ENCODE assay signal across 8 mouse cellular contexts in the genomic region with DNA sequence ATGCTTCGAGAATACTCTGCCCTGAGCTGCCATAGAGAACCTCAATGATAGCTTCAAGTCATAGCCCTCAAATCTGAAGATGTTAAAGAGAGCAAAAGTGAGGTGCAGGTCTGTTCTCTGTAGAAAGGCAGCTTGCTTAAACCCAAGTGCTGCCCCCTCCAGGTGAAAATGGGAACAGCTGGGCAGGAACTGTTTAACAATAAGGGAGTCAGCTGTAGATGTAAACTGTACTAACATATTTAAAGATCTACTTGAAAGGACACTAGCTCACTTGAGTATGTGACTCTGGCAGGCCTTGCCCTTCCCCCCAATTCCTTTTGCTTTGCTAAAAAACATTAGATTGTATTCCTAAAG.
DNase-seq lines count a peak whose midpoint lies in the region; ATAC-seq and TF ChIP-seq lines count a peak whose summit lies in the region.
"Had no signal": no experiment of that assay in that cellular context is flagged by ENCODE, and none has a peak within 500 bp of the region (broad histone marks: within the 10 kb centered on the region; RNA-seq: fewer than 3 reads in every experiment).

No protein-coding gene starts in this region.

- no peaks in the 10 kb centered on the region for H3K27me3 ChIP-seq in MEL (ENCODE audit: control insufficient read depth in 1 of 2, insufficient read depth in 2 of 2, low read length in 2 of 2)
- no peaks in the 10 kb centered on the region for H3K27me3 ChIP-seq in embryonic facial prominence, embryonic 11.5 days (ENCODE audit: control insufficient read depth, insufficient read depth, low read length)

- no peaks in the 10 kb centered on the region for H3K36me3 ChIP-seq in MEL (ENCODE audit: control insufficient read depth in 1 of 2, insufficient read depth in 2 of 2, low read length in 2 of 2)
- H3K36me3 ChIP-seq in embryonic facial prominence, embryonic 11.5 days (replicated peaks; ENCODE audit: control insufficient read depth, insufficient read depth, low read depth, low read length): no peaks in the 10 kb centered on the region

- no peak for TF ChIP-seq POLR2A in MEL (IDR thresholded peaks at IDR 0.05; ENCODE audit: control insufficient read depth in 1 of 2, insufficient read depth in 1 of 2, low read depth in 1 of 2, low read length in 2 of 2, poor library complexity in 1 of 2)

- no peak overlapping the region for H3K27ac ChIP-seq in layer of hippocampus, adult 2 months
- H3K27ac ChIP-seq in MEL (ENCODE audit: control insufficient read depth, low read depth, low read length): no peak overlapping the region
- no peak overlapping the region for H3K27ac ChIP-seq in embryonic facial prominence, embryonic 11.5 days (replicated peaks; ENCODE audit: low read depth, low read length)

- TF ChIP-seq EP300 in MEL (IDR thresholded peaks at IDR 0.05; ENCODE audit: low read depth in 1 of 2, low read length in 2 of 2): no peak

- H3K9me3 ChIP-seq in MEL (replicated peaks; ENCODE audit: insufficient read depth, low read length): no peaks in the 10 kb centered on the region
- no peaks in the 10 kb centered on the region for H3K9me3 ChIP-seq in embryonic facial prominence, embryonic 11.5 days (replicated peaks; ENCODE audit: control insufficient read depth, low read length)

- WGBS in embryonic facial prominence, embryonic 11.5 days: 67% methylated on average over 1 of the region's 1 CpGs

- no peak for ATAC-seq in embryonic facial prominence, embryonic 11.5 days (replicated peaks; ENCODE audit: insufficient number of reproducible peaks, low FRiP score, low TSS enrichment, low read depth)

- DNase-seq in layer of hippocampus, adult 2 months (ENCODE audit: low spot score in 2 of 2): peak in 1 of 2 experiments; percentile 30
- DNase-seq in layer of hippocampus, adult 9-10 months (ENCODE audit: low spot score): no peak
- peak; percentile 27 for DNase-seq in MEL (ENCODE audit: low read depth, low spot score)
- DNase-seq in brain, adult 2 months (ENCODE audit: low read depth, low spot score): peak; percentile 49
- peak; percentile 54 for DNase-seq in embryonic facial prominence, embryonic 11.5 days (ENCODE audit: low spot score)
- peak; percentile 69 for DNase-seq in left cerebral cortex, postnatal 4 days
- DNase-seq in right cerebral cortex, postnatal 4 days: peak; percentile 65

- H3K4me1 ChIP-seq in MEL (ENCODE audit: control insufficient read depth in 1 of 2, insufficient read depth in 2 of 2, low read length in 2 of 2): no peaks in the 10 kb centered on the region
- no peaks in the 10 kb centered on the region for H3K4me1 ChIP-seq in embryonic facial prominence, embryonic 11.5 days (ENCODE audit: control insufficient read depth, insufficient read depth, low read length)

- H3K79me2 ChIP-seq in MEL (ENCODE audit: control insufficient read depth, insufficient read depth, low read length, poor library complexity): no peaks in the 10 kb centered on the region

- H3K4me2 ChIP-seq in embryonic facial prominence, embryonic 11.5 days (ENCODE audit: low read depth, low read length): no peak overlapping the region

- intact Hi-C loops in left cerebral cortex, postnatal 4 days (cut with DNase I): no loop called here

- H3K4me3 ChIP-seq in layer of hippocampus, adult 2 months: no peak overlapping the region
- no peak overlapping the region for H3K4me3 ChIP-seq in MEL (ENCODE audit: control insufficient read depth in 1 of 2, insufficient read depth in 1 of 2, low read depth in 2 of 2, low read length in 2 of 2)
- no peak overlapping the region for H3K4me3 ChIP-seq in embryonic facial prominence, embryonic 11.5 days (ENCODE audit: low read depth, low read length)
- H3K4me3 ChIP-seq: erythroblast, embryonic 14.5 days had no signal

- TF ChIP-seq RAD21 in MEL (IDR thresholded peaks at IDR 0.05; ENCODE audit: low read depth, low read length): no peak

- no peak overlapping the region for H3K9ac ChIP-seq in MEL (ENCODE audit: control insufficient read depth, low read depth, low read length, poor library complexity, severe bottlenecking)
- no peak overlapping the region for H3K9ac ChIP-seq in embryonic facial prominence, embryonic 11.5 days (replicated peaks; ENCODE audit: low read length)

- peak; percentile 78 for TF ChIP-seq CTCF in layer of hippocampus, adult 2 months (conservative IDR thresholded peaks at IDR 0.05)
- peak; percentile 22 to 37 (median 36); a peak in 3 of 6 replicates for TF ChIP-seq CTCF in MEL (IDR thresholded peaks at IDR 0.05 in 2 of 3, conservative IDR thresholded peaks at IDR 0.05 in 1 of 3; ENCODE audit: control insufficient read depth in 1 of 3, insufficient read depth in 1 of 3, low read depth in 2 of 3, low read length in 3 of 3, poor library complexity in 1 of 3, severe bottlenecking in 1 of 3)

TF ChIP-seq in MEL, 35 proteins besides CTCF, POLR2A, EP300 and RAD21:
- no peak for TF ChIP-seq CHD2 (IDR thresholded peaks at IDR 0.05; ENCODE audit: low read length)
- no peak for TF ChIP-seq ZKSCAN1 (IDR thresholded peaks at IDR 0.05; ENCODE audit: low read depth, low read length)
- TF ChIP-seq TCF12 (IDR thresholded peaks at IDR 0.05; ENCODE audit: low read depth, low read length): no peak
- no peak for TF ChIP-seq GATA1 (IDR thresholded peaks at IDR 0.05; ENCODE audit: low read depth, low read length)
- TF ChIP-seq MYB (IDR thresholded peaks at IDR 0.05; ENCODE audit: low read depth, low read length): no peak
- no peak for TF ChIP-seq KAT2A (conservative IDR thresholded peaks at IDR 0.05; ENCODE audit: low read depth, low read length)
- no peak for TF ChIP-seq SIN3A (IDR thresholded peaks at IDR 0.05; ENCODE audit: low read length)
- no peak for TF ChIP-seq MYC (IDR thresholded peaks at IDR 0.05; ENCODE audit: low read depth, low read length)
- no peak for TF ChIP-seq UBTF (IDR thresholded peaks at IDR 0.05; ENCODE audit: borderline replicate concordance, insufficient read depth, low read depth, low read length)
- TF ChIP-seq GABPA (IDR thresholded peaks at IDR 0.05; ENCODE audit: low read depth, low read length): no peak
- TF ChIP-seq ELF1 (IDR thresholded peaks at IDR 0.05; ENCODE audit: low read depth, low read length): no peak
